In genomic region chr9:47506876-47507275, GRCm38 (mm10) we compare ENCODE assay signal across 18 mouse cellular contexts.
"Had no signal": no experiment of that assay in that cellular context is flagged by ENCODE, and none has a peak within 500 bp of the region (broad histone marks: within the 10 kb centered on the region; RNA-seq: fewer than 3 reads in every experiment).

No protein-coding gene starts in this region.

- DNase-seq: kidney, postnatal 25 days; layer of hippocampus, adult 9-11 months; liver, postnatal 0 days; lung, embryonic 14.5 days; thymus, adult 2 months; thymus, postnatal 14 days; thymus, postnatal 4 days had no signal

- H3K9me3 ChIP-seq: limb, embryonic 12.5 days; limb, embryonic 15.5 days; midbrain, embryonic 12.5 days; midbrain, embryonic 15.5 days had no signal

- H3K36me3 ChIP-seq: limb, embryonic 12.5 days; limb, embryonic 15.5 days; midbrain, embryonic 12.5 days; midbrain, embryonic 15.5 days had no signal

- H3K4me1 ChIP-seq: limb, embryonic 12.5 days; limb, embryonic 15.5 days had no signal

- H3K27ac ChIP-seq: kidney, postnatal 0 days; layer of hippocampus, adult 2 months; limb, embryonic 12.5 days; limb, embryonic 15.5 days; liver, embryonic 14.5 days; macrophage; midbrain, embryonic 12.5 days; midbrain, embryonic 15.5 days; stomach, postnatal 0 days had no signal

- H3K9ac ChIP-seq: limb, embryonic 12.5 days; limb, embryonic 15.5 days; liver, embryonic 14.5 days; liver, postnatal 0 days; lung, embryonic 14.5 days; midbrain, embryonic 12.5 days; midbrain, embryonic 15.5 days had no signal

- ATAC-seq: liver, postnatal 0 days; lung, postnatal 0 days; midbrain, embryonic 15.5 days had no signal

- H3K4me2 ChIP-seq: limb, embryonic 12.5 days; limb, embryonic 15.5 days; liver, embryonic 11.5 days; lung, embryonic 14.5 days; midbrain, embryonic 12.5 days; midbrain, embryonic 15.5 days had no signal

- H3K27me3 ChIP-seq: limb, embryonic 15.5 days; midbrain, embryonic 12.5 days; midbrain, embryonic 15.5 days had no signal

- H3K4me3 ChIP-seq: layer of hippocampus, adult 2 months; limb, embryonic 12.5 days; limb, embryonic 15.5 days; midbrain, embryonic 12.5 days; midbrain, embryonic 15.5 days had no signal
